In the genomic region with DNA sequence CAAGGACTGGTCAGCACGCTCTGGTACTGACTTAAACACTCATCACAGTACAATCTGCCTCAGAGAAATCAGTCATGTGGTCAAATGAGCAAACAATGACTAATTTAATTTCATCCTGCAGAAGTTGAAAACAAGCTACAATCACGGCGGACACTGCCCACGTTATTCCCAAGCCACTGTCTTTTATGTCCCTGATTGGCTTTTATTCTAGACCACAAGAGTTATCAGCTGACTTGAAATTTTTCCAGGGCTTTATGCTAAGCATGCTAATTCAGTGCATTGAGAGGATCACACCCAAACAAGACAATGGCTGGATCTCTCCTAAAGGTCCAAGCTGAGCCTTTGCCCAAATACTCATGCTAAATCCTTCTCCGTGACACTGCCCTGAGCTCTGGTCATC, we compare ENCODE assay signal across 24 mouse cellular contexts.
A peak's percentile ranks its signal among the peaks of the same experiment; 100 is the strongest.
DNase-seq lines count a peak whose midpoint lies in the region; ATAC-seq lines count a peak whose summit lies in the region.
"Had no signal": no experiment of that assay in that cellular context is flagged by ENCODE, and none has a peak within 500 bp of the region (broad histone marks: within the 10 kb centered on the region; RNA-seq: fewer than 3 reads in every experiment).

No protein-coding gene starts in this region.

- ATAC-seq in frontal cortex, adult (ENCODE audit: low TSS enrichment): 0 out of 2 replicates have a peak, but pooled peaks have one; percentile 7
- ATAC-seq: CD4-positive, CD25-positive, alpha-beta regulatory T cell, adult 4 months; forebrain, embryonic 14.5 days; forebrain, postnatal 0 days; hindbrain, postnatal 0 days; inflammation-experienced regulatory T-cells, adult 6 months; Patski had no signal

- DNase-seq in frontal cortex, postnatal 10 days (ENCODE audit: low spot score in 2 of 2): no peak
- DNase-seq in retina, postnatal 7 days (ENCODE audit: low read depth, low spot score): peak; percentile 5
- DNase-seq in retina, embryonic 14.5 days (ENCODE audit: low spot score): no peak
- peak; percentile 55 for DNase-seq in telencephalon, adult 2 months (ENCODE audit: low read depth, low spot score)
- no peak for DNase-seq in testis, postnatal 10 days (ENCODE audit: low spot score)
- DNase-seq: adrenal gland, postnatal 10 days; adrenal gland, postnatal 36 days; B cell, adult 2 months; cerebellum, adult 11 months; cerebellum, adult 2 months; cerebellum, adult 9-11 months; cerebellum, postnatal 25 days; forebrain, postnatal 0 days; gastrocnemius, postnatal 10 days; gastrocnemius, postnatal 36 days; heart, adult 2 months; heart, postnatal 14 days; heart, postnatal 4 days had no signal

Comparison
In these comparisons a context has a peak if more than half of its experiments do, and no peak if none do; other contexts are left out.
1. DNase-seq: peak in retina, postnatal 7 days (single experiment) and telencephalon, adult 2 months (single experiment); none in frontal cortex, postnatal 10 days (0 of 2), retina, embryonic 14.5 days (single experiment) and testis, postnatal 10 days (single experiment).